Mouse (Mus musculus): ENCODE data around the gene Gm15097.
"Not testable (repeated sequence)": the region's sequence is repeated elsewhere in the genome, so short reads cannot be mapped to it uniquely, and the experiment has no call there.

Gene Gm15097

GRCm38 (mm10) chrX:149784173-149784572 lies at the start of gene Gm15097:
Gene Gm15097, plus strand, starts transcription at chrX:149784473.
- DNase-seq (ENCODE audit: low spot score), result not testable (repeated sequence)

GRCm38 (mm10) chrX:149762853-149763252 lies 21.4 kb upstream of the Gm15097 start:
- not testable (repeated sequence) for DNase-seq (ENCODE audit: low spot score)

- DNase-seq (ENCODE audit: low spot score), result not testable (repeated sequence)
These were observed 26.9 kb downstream of the Gm15097 start for GRCm38 (mm10) chrX:149811178-149811577.
